Mouse (Mus musculus) G1E (cell line): ENCODE measurements at regions not wholly inside any gene's neighbourhood (a gene's known extent, or its start where the extent isn't known, plus 50 kb on each side); places are given as distances from the start of the nearest gene placed in this dataset.

ENCODE experiments used
- CTCF ChIP-seq: IDR thresholded peaks from 2 replicates; pipeline ENCODE4 v1.5.1; 2012; ENCODE audit warnings: low read depth, low read length, inconsistent platforms, mixed read lengths
- GATA1 ChIP-seq: IDR thresholded peaks from 2 replicates; pipeline ENCODE4 v1.6.1; 2012; ENCODE audit warnings: borderline replicate concordance, low read length, inconsistent platforms, mixed read lengths

- no peak for TF ChIP-seq GATA1
- no peak for TF ChIP-seq CTCF
Measured at GRCm38 (mm10) chr1:13782633-13783032, 2310.5 kb downstream of the 4930444P10Rik start.
